15 mouse cellular contexts compared by ENCODE assay signal in the genomic region with DNA sequence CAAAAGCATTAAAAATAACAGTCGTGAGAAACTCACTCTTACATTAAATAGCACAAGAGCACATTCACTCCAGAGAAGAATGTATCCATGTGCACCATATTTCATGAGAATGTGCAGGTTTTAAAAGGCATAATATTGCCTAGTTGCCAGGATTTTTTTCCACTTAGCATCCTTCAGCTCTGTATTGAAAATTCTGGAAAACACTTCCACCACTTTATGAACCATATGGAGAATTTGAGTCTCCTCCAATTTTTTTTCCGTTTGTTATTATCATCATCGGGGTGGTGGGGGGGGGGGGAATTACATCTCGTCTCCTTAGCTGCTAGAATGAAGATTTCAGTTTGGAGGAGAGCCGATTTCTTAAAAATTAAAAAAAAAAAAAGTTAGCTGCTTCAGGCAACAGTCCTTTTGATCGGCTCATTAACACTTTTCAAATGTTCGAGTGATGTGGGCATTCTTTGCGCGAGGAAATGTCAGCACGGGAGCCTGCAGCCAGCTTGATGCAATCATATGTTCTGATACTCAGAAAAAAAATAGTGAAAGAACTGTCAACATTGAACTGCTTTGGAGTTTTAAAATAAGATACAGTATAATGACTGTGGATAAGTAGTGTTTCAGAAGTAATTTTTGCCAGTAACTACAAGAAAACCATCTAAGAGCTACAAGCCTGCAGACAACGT.
DNase-seq lines count a peak whose midpoint lies in the region; ATAC-seq lines count a peak whose summit lies in the region.
"Had no signal": no experiment of that assay in that cellular context is flagged by ENCODE, and none has a peak within 500 bp of the region (broad histone marks: within the 10 kb centered on the region; RNA-seq: fewer than 3 reads in every experiment).

No protein-coding gene starts in this region.

- no peak overlapping the region for H3K9ac ChIP-seq in embryonic facial prominence, embryonic 14.5 days (ENCODE audit: low read depth, low read length)
- H3K9ac ChIP-seq in kidney, embryonic 14.5 days (ENCODE audit: low read depth, low read length), result no peak overlapping the region
- H3K9ac ChIP-seq: liver, embryonic 15.5 days; midbrain, embryonic 15.5 days had no signal

- no peak overlapping the region for H3K4me2 ChIP-seq in embryonic facial prominence, embryonic 14.5 days (ENCODE audit: low read depth, low read length)
- no peak overlapping the region for H3K4me2 ChIP-seq in kidney, embryonic 14.5 days (replicated peaks; ENCODE audit: low read depth, low read length)
- H3K4me2 ChIP-seq: heart, embryonic 11.5 days; liver, embryonic 15.5 days; midbrain, embryonic 15.5 days had no signal

- H3K9me3 ChIP-seq in embryonic facial prominence, embryonic 14.5 days (ENCODE audit: control insufficient read depth, low read length), result no peaks in the 10 kb centered on the region
- no peaks in the 10 kb centered on the region for H3K9me3 ChIP-seq in embryonic facial prominence, embryonic 10.5 days
- no peaks in the 10 kb centered on the region for H3K9me3 ChIP-seq in kidney, embryonic 14.5 days (ENCODE audit: control insufficient read depth, low read length)
- H3K9me3 ChIP-seq: liver, embryonic 15.5 days; midbrain, embryonic 15.5 days had no signal

- 55% methylated on average over 11 of the region's 11 CpGs for WGBS in embryonic facial prominence, embryonic 14.5 days
- WGBS in embryonic facial prominence, embryonic 10.5 days, result 89% methylated on average over 11 of the region's 11 CpGs
- 91% methylated on average over 11 of the region's 11 CpGs for WGBS in kidney, embryonic 14.5 days

- H3K27ac ChIP-seq in embryonic facial prominence, embryonic 14.5 days (replicated peaks; ENCODE audit: low read depth, low read length), result no peak overlapping the region
- no peak overlapping the region for H3K27ac ChIP-seq in embryonic facial prominence, embryonic 10.5 days (replicated peaks)
- no peak overlapping the region for H3K27ac ChIP-seq in kidney, embryonic 14.5 days (ENCODE audit: low read depth, low read length)
- H3K27ac ChIP-seq: liver, embryonic 15.5 days; midbrain, embryonic 15.5 days had no signal

- H3K4me3 ChIP-seq in embryonic facial prominence, embryonic 14.5 days (ENCODE audit: low read depth, low read length), result no peak overlapping the region
- no peak overlapping the region for H3K4me3 ChIP-seq in embryonic facial prominence, embryonic 10.5 days
- no peak overlapping the region for H3K4me3 ChIP-seq in kidney, embryonic 14.5 days (ENCODE audit: low read length)
- H3K4me3 ChIP-seq: liver, embryonic 15.5 days; midbrain, embryonic 15.5 days had no signal

- no peaks in the 10 kb centered on the region for H3K27me3 ChIP-seq in embryonic facial prominence, embryonic 14.5 days (replicated peaks; ENCODE audit: control insufficient read depth, insufficient read depth, low read length)
- H3K27me3 ChIP-seq in embryonic facial prominence, embryonic 10.5 days (replicated peaks; ENCODE audit: low read depth, poor library complexity, severe bottlenecking), result no peaks in the 10 kb centered on the region
- H3K27me3 ChIP-seq in kidney, embryonic 14.5 days (ENCODE audit: control insufficient read depth, insufficient read depth, low read length), result no peaks in the 10 kb centered on the region
- H3K27me3 ChIP-seq: CH12.LX; liver, embryonic 15.5 days; midbrain, embryonic 15.5 days had no signal

- no peaks in the 10 kb centered on the region for H3K4me1 ChIP-seq in embryonic facial prominence, embryonic 14.5 days (ENCODE audit: control insufficient read depth, insufficient read depth, low read length)
- no peaks in the 10 kb centered on the region for H3K4me1 ChIP-seq in embryonic facial prominence, embryonic 10.5 days
- H3K4me1 ChIP-seq in kidney, embryonic 14.5 days (ENCODE audit: control insufficient read depth, insufficient read depth, low read length), result no peaks in the 10 kb centered on the region
- H3K4me1 ChIP-seq: liver, embryonic 15.5 days; midbrain, embryonic 15.5 days had no signal

- DNase-seq in embryonic facial prominence, embryonic 14.5 days (ENCODE audit: low spot score), result peak; percentile 82
- no peak for DNase-seq in embryonic facial prominence, embryonic 10.5 days (ENCODE audit: low spot score)
- peak; percentile 16 for DNase-seq in layer of hippocampus, adult 9-11 months
- no peak for DNase-seq in layer of hippocampus, adult 11-12 months (ENCODE audit: low spot score)
- peak; percentile 29 to 51 for DNase-seq in right cerebral cortex, postnatal 10 days (ENCODE audit: low spot score in 2 of 2)
- DNase-seq in right cerebral cortex, postnatal 14 days, result no peak
- no peak for DNase-seq in cerebellum, postnatal 36 days
- DNase-seq: adrenal gland, postnatal 14 days; gastrocnemius, postnatal 36 days; heart, postnatal 36 days had no signal

- no peak for ATAC-seq in embryonic facial prominence, embryonic 14.5 days (ENCODE audit: low read depth)
- ATAC-seq in kidney, embryonic 14.5 days (ENCODE audit: low FRiP score, low TSS enrichment), result no peak
- ATAC-seq: midbrain, embryonic 15.5 days had no signal

- H3K36me3 ChIP-seq in embryonic facial prominence, embryonic 14.5 days (ENCODE audit: control insufficient read depth, insufficient read depth, low read length), result peaks cover 10% of the 10 kb centered on the region; the same call in 1 of the 2 replicates
- peaks cover 18% of the 10 kb centered on the region for H3K36me3 ChIP-seq in embryonic facial prominence, embryonic 10.5 days (replicated peaks)
- H3K36me3 ChIP-seq in kidney, embryonic 14.5 days (ENCODE audit: control insufficient read depth, insufficient read depth, low read length), result peaks cover 2% of the 10 kb centered on the region; the same call in 1 of the 2 replicates
- H3K36me3 ChIP-seq: liver, embryonic 15.5 days; midbrain, embryonic 15.5 days had no signal

Comparison
In these comparisons a context has a peak if more than half of its experiments do, and no peak if none do; other contexts are left out.
1. DNase-seq: peak in embryonic facial prominence, embryonic 14.5 days (single experiment), layer of hippocampus, adult 9-11 months (single experiment) and right cerebral cortex, postnatal 10 days (2 of 2); none in embryonic facial prominence, embryonic 10.5 days (single experiment), layer of hippocampus, adult 11-12 months (single experiment), right cerebral cortex, postnatal 14 days (single experiment) and cerebellum, postnatal 36 days (0 of 2).